Mouse (Mus musculus) layer of hippocampus, adult 8-10 months (tissue): Measurements from ENCODE around the gene Vmn1r93. TPM values are rescaled to one million over a fixed set of nuclear protein-coding genes. Genes with fewer than 3 reads are reported as not detected.
"Not testable (repeated sequence)": the region's sequence is repeated elsewhere in the genome, so short reads cannot be mapped to it uniquely, and the experiment has no call there.

ENCODE experiments used
- DNase-seq, 2 experiments: peaks; one replicate each; pipeline ENCODE4 v3.0.0; 2022; ENCODE audit warnings: low spot score in 2 of 2
- total RNA-seq, 4 experiments: library from RNA; stranded (reverse); gene quantifications; 2 replicates each; pipeline ENCODE4 v1.2.4; 2022

The Vmn1r93 gene
- not detected for total RNA-seq

- DNase-seq: not testable (repeated sequence)
Observed at GRCm38 (mm10) chr7:20138988-20139387, at the start of gene Vmn1r93. Vmn1r93 (minus strand) TSS chr7:20139088.

GRCm38 (mm10) chr7:20168277-20168676, 29.4 kb upstream of the Vmn1r93 start, which contains the start of gene Vmn1r94:
Vmn1r94 (minus strand) TSS chr7:20168377.
- DNase-seq: not testable (repeated sequence)

- DNase-seq: not testable (repeated sequence)
Observed at GRCm38 (mm10) chr7:20122479-20122878, 16.4 kb downstream of the Vmn1r93 start, which contains the start of gene Gm16442. Gm16442 (minus strand) TSS chr7:20122579.

- not testable (repeated sequence) for DNase-seq
Observed at GRCm38 (mm10) chr7:20099380-20099779, 39.5 kb downstream of the Vmn1r93 start, which contains the start of gene Vmn1r91. Vmn1r91 (plus strand) TSS chr7:20099680.

Other genes starting within 250 kb of the Vmn1r93 start
- 10 to 100 TPM; 12.5 to 16.1 (median 13.8) TPM for gene Pvr, start 217.9 kb downstream of the Vmn1r93 start, total RNA-seq
- under 1 TPM in 1 of 4 experiments, not detected in 3; 0.20 TPM for gene Igsf23, start 188.3 kb downstream of the Vmn1r93 start, total RNA-seq
- not detected for gene Ceacam20, start 173.7 kb downstream of the Vmn1r93 start, total RNA-seq
- not detected for gene Nlrp9b, start 147.6 kb downstream of the Vmn1r93 start, total RNA-seq
- not detected for gene Vmn1r91, start 39.4 kb downstream of the Vmn1r93 start, total RNA-seq
- not detected for gene Gm16442, start 16.5 kb downstream of the Vmn1r93 start, total RNA-seq
- gene Vmn1r94, start 29.3 kb upstream of the Vmn1r93 start, total RNA-seq: not detected
- gene Vmn1r95, start 54.6 kb upstream of the Vmn1r93 start, total RNA-seq: not detected
- gene Gm6164, start 66.5 kb upstream of the Vmn1r93 start, total RNA-seq: not detected
- gene Gm4498, start 94.7 kb upstream of the Vmn1r93 start, total RNA-seq: not detected
- not detected for gene Gm5890, start 123.7 kb upstream of the Vmn1r93 start, total RNA-seq
- gene Gm4133, start 195.0 kb upstream of the Vmn1r93 start, total RNA-seq: not detected
- not detected for gene Gm5728, start 236.3 kb upstream of the Vmn1r93 start, total RNA-seq